Mouse (Mus musculus): ENCODE data around the gene Aqp9.

GRCm38 (mm10) chr9:71217793-71218095 is 49.3 kb upstream of the Aqp9 start:
- TF ChIP-seq CTCF (conservative IDR thresholded peaks at IDR 0.05; ENCODE audit: low read length) (no peak), NANOG (IDR thresholded peaks at IDR 0.05; ENCODE audit: borderline replicate concordance, low read length) (no peak)
